Mouse (Mus musculus) heart, postnatal 0 days (tissue): Measurements from ENCODE around the gene Akap6.

ENCODE experiments used
- CTCF ChIP-seq: IDR thresholded peaks from 2 replicates; pipeline ENCODE4 v1.5.1; 2016; ENCODE audit warnings: antibody characterized with exemption, control low read depth, low read depth
- EP300 ChIP-seq: IDR thresholded peaks from 2 replicates; pipeline ENCODE4 v1.6.1; 2016; ENCODE audit warnings: antibody characterized with exemption, low read depth

- TF ChIP-seq CTCF = no peak
- TF ChIP-seq EP300 = no peak
Observed at GRCm38 (mm10) chr12:52700697-52701191, 1.6 kb downstream of the Akap6 start.
